Mouse (Mus musculus): ENCODE results near the gene Prrxl1. TPM values are rescaled to one million over a fixed set of nuclear protein-coding genes. Genes with fewer than 3 reads are reported as not detected.

Prrxl1 gene
- polyA plus RNA-seq, 1 experiment from 2014 or later, result not detected

GRCm38 (mm10) chr14:32695906-32696305 is 96.7 kb downstream of the Prrxl1 start:
- no peaks in the 10 kb centered on the region for H3K36me3 ChIP-seq
- no peak overlapping the region for H3K27ac ChIP-seq
- H3K4me3 ChIP-seq, result no peak overlapping the region
- no peak for DNase-seq (ENCODE audit: low spot score)
- 84% methylated on average over 2 of the region's 2 CpGs for WGBS
- no peaks in the 10 kb centered on the region for H3K9me3 ChIP-seq
- H3K27me3 ChIP-seq (ENCODE audit: insufficient read depth, poor library complexity, severe bottlenecking), result peaks cover 37% of the 10 kb centered on the region
- peaks cover 28% of the 10 kb centered on the region for H3K4me1 ChIP-seq

GRCm38 (mm10) chr14:32696344-32696743 is 97.1 kb downstream of the Prrxl1 start:
- Histone ChIP-seq H3K36me3 (no peaks in the 10 kb centered on the region), H3K4me1 (peaks cover 33% of the 10 kb centered on the region), H3K27ac (no peak overlapping the region), H3K9me3 (no peaks in the 10 kb centered on the region), H3K27me3 (ENCODE audit: insufficient read depth, poor library complexity, severe bottlenecking) (peaks cover 37% of the 10 kb centered on the region), H3K4me3 (no peak overlapping the region)
- 86% methylated on average over 2 of the region's 2 CpGs for WGBS
- no peak for DNase-seq (ENCODE audit: low spot score)

- no peak overlapping the region for H3K4me3 ChIP-seq
- no peak for DNase-seq (ENCODE audit: low spot score)
- 87% methylated on average over 8 of the region's 8 CpGs for WGBS
These were observed 98.6 kb downstream of the Prrxl1 start for GRCm38 (mm10) chr14:32697774-32698173.

GRCm38 (mm10) chr14:32698556-32698955 is 99.3 kb downstream of the Prrxl1 start:
- H3K4me1 ChIP-seq, result peaks cover 27% of the 10 kb centered on the region
- no peak overlapping the region for H3K4me3 ChIP-seq
- no peaks in the 10 kb centered on the region for H3K36me3 ChIP-seq
- DNase-seq (ENCODE audit: low spot score), result no peak
- no peaks in the 10 kb centered on the region for H3K9me3 ChIP-seq
- 72% methylated on average over 3 of the region's 3 CpGs for WGBS
- peaks cover 30% of the 10 kb centered on the region for H3K27me3 ChIP-seq (ENCODE audit: insufficient read depth, poor library complexity, severe bottlenecking)
- no peak overlapping the region for H3K27ac ChIP-seq

More at GRCm38 (mm10) chr14:32697774-32698173, 98.6 kb downstream of the Prrxl1 start:
- Histone ChIP-seq H3K36me3 (no peaks in the 10 kb centered on the region), H3K9me3 (no peaks in the 10 kb centered on the region), H3K27me3 (ENCODE audit: insufficient read depth, poor library complexity, severe bottlenecking) (peaks cover 30% of the 10 kb centered on the region), H3K27ac (no peak overlapping the region), H3K4me1 (peaks cover 35% of the 10 kb centered on the region)

Other genes starting within 250 kb of the Prrxl1 start
- gene 1700024G13Rik, start 211.0 kb upstream of the Prrxl1 start, polyA plus RNA-seq (2016; fragmentation: Nextera tagmentation; extraction: Ambion mirVana), result not detected in 2 replicates
- 0.06 and 0.24 TPM in 2 replicates for gene Slc18a3, start 134.6 kb upstream of the Prrxl1 start, polyA plus RNA-seq (2016; fragmentation: Nextera tagmentation; extraction: Ambion mirVana)
- gene Chat, start 133.4 kb upstream of the Prrxl1 start, polyA plus RNA-seq (2016; fragmentation: Nextera tagmentation; extraction: Ambion mirVana), result 0.06 and 0.10 TPM in 2 replicates
- 16.5 and 23.5 TPM in 2 replicates for gene Ercc6, start 85.9 kb upstream of the Prrxl1 start, polyA plus RNA-seq (2016; fragmentation: Nextera tagmentation; extraction: Ambion mirVana)
- 7.2 and 16.6 TPM in 2 replicates for gene 3425401B19Rik, start 85.9 kb downstream of the Prrxl1 start, polyA plus RNA-seq (2016; fragmentation: Nextera tagmentation; extraction: Ambion mirVana)
- gene Tmem273, start 186.6 kb downstream of the Prrxl1 start, polyA plus RNA-seq (2016; fragmentation: Nextera tagmentation; extraction: Ambion mirVana), result 0.18 and 0.39 TPM in 2 replicates
- gene Fam170b, start 234.6 kb downstream of the Prrxl1 start, polyA plus RNA-seq (2016; fragmentation: Nextera tagmentation; extraction: Ambion mirVana), result 0.09 TPM in 1 of 2 replicates, not detected in the other